In the genomic region with DNA sequence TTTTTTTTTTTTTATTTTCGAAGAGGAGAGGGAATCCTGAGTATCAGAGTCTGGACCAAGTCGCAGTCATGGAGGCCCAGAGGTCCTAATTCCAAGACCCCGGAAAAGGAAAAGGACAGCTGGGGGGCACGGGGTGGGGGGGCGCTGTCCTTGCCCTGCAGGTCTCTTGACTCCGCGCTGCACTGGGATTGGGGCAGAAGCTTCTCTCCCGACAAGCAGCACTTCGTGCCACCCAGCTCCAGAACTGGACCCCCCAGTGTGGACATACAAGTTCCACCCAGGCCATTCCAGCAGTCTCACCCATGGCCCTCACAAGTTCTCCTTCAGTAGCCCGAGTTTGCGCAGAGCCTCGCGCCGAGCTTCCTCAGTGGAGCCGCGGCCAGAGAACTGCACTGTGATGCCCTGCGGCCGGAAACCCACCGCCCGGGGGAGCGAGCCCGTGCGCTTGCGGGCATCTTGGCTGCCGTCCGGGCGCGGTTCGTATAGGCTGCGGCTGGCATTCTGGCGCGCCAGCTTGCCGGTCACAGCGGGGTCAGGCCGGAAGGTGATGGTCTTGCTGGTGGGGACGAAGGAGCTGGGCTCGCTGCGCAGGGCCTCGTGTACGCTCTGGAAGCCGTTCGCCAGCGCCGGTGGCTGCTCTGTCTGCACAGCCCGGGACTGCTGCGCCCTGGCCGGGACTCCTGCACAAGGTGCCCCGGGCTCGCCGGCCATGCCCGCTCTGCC, we compare ENCODE assay signal across 8 mouse cellular contexts. TPM values are rescaled to one million over a fixed set of nuclear protein-coding genes. Genes with fewer than 3 reads are reported as not detected.
DNase-seq lines count a peak whose midpoint lies in the region; ATAC-seq and TF ChIP-seq lines count a peak whose summit lies in the region.

No protein-coding gene starts in this region.

- no peaks in the 10 kb centered on the region for H3K9me3 ChIP-seq in stomach, postnatal 0 days (ENCODE audit: control insufficient read depth, low read length)

- peak; percentile 50; the same call in 1 of the 2 replicates for ATAC-seq in cerebellum, adult (ENCODE audit: insufficient number of reproducible peaks, low FRiP score, low TSS enrichment)
- peak; percentile 82 to 86 for ATAC-seq in hematopoietic stem cell, adult 5-6 weeks (replicated peaks in 1 of 2; ENCODE audit: insufficient read depth in 1 of 2, low FRiP score in 2 of 2, low TSS enrichment in 1 of 2, low read depth in 1 of 2, poor library complexity in 2 of 2, severe bottlenecking in 2 of 2)
- peak; percentile 23; the same call in 1 of the 2 replicates for ATAC-seq in stomach, postnatal 0 days (ENCODE audit: low FRiP score, low TSS enrichment)

- no peak for DNase-seq in cerebellum, adult 8-10 months
- DNase-seq in thymus, postnatal 4 days = peak; percentile 39
- DNase-seq in thymus, postnatal 0 days (ENCODE audit: low spot score) = no peak
- peak; percentile 28 for DNase-seq in lung, postnatal 14 days
- DNase-seq in stomach, postnatal 0 days (ENCODE audit: low spot score) = no peak
- no peak for DNase-seq in layer of hippocampus, adult 11-12 months (ENCODE audit: low spot score)

- H3K4me1 ChIP-seq in stomach, postnatal 0 days (replicated peaks; ENCODE audit: control insufficient read depth, insufficient read depth) = no peaks in the 10 kb centered on the region

- peak; percentile 8; the same call in 1 of the 2 replicates for TF ChIP-seq CTCF in stomach, postnatal 0 days (IDR thresholded peaks at IDR 0.05; ENCODE audit: low read depth)

- 22% methylated on average over 51 of the region's 51 CpGs for WGBS in stomach, postnatal 0 days

- H3K27me3 ChIP-seq in stomach, postnatal 0 days (ENCODE audit: control insufficient read depth, insufficient read depth, low read length) = no peaks in the 10 kb centered on the region

- H3K27ac ChIP-seq in stomach, postnatal 0 days (replicated peaks) = peak overlapping the region; percentile 45; the same call in 1 of the 2 replicates

- H3K4me3 ChIP-seq in stomach, postnatal 0 days (ENCODE audit: low read depth, low read length) = peak overlapping the region; percentile 32

- peak overlapping the region; percentile 62 for H3K4me2 ChIP-seq in stomach, postnatal 0 days (replicated peaks; ENCODE audit: low read depth)

- no peak for TF ChIP-seq EP300 in stomach, postnatal 0 days (optimal IDR thresholded peaks at IDR 0.05)

- peak overlapping the region; percentile 55 for H3K9ac ChIP-seq in stomach, postnatal 0 days (ENCODE audit: low read length)

- 0 out of 2 replicates have a peak, but pooled peaks cover 3% of the 10 kb centered on the region for H3K36me3 ChIP-seq in stomach, postnatal 0 days (ENCODE audit: control insufficient read depth, insufficient read depth, low read length)

RNA-seq across cellular contexts. Expression of gene Proser2, which starts 29.8 kb away (rescaled TPM):
- 2.9 and 3.3 TPM in 2 replicates for polyA plus RNA-seq in thymus, postnatal 0 days (2015; fragmentation: Nextera tagmentation; extraction: Ambion mirVana)
- 0.05 TPM in 1 of 2 replicates, not detected in the other for total RNA-seq in hematopoietic stem cell, adult 5-6 weeks (2017)
- 49.0 and 55.2 TPM in 2 replicates for polyA plus RNA-seq in stomach, postnatal 0 days (2015; fragmentation: Nextera tagmentation; extraction: Ambion mirVana)

Comparison
In these comparisons a context has a peak if more than half of its experiments do, and no peak if none do; other contexts are left out.
1. DNase-seq: peak in thymus, postnatal 4 days (single experiment) and lung, postnatal 14 days (single experiment); none in cerebellum, adult 8-10 months (single experiment), thymus, postnatal 0 days (single experiment), stomach, postnatal 0 days (single experiment) and layer of hippocampus, adult 11-12 months (single experiment).
2. ATAC-seq: peak in every context shown above with its lines; median percentile 84 in hematopoietic stem cell, adult 5-6 weeks; 50 in cerebellum, adult; 23 in stomach, postnatal 0 days.
3. RNA of gene Proser2, which starts 29.8 kb away (polyA plus RNA-seq): 49.0 to 55.2 TPM in stomach, postnatal 0 days; 2.9 to 3.3 TPM in thymus, postnatal 0 days; every median in the first group is over 10 times any median in the second.